Mouse (Mus musculus): ENCODE measurements at regions not wholly inside any gene's neighbourhood (a gene's known extent, or its start where the extent isn't known, plus 50 kb on each side); places are given as distances from the start of the nearest gene placed in this dataset.
A peak's percentile ranks its signal among the peaks of the same experiment; 100 is the strongest.

- no peaks in the 10 kb centered on the region for H3K27me3 ChIP-seq (replicated peaks)
- H3K9ac ChIP-seq = no peak overlapping the region
- no peak overlapping the region for H3K27ac ChIP-seq
- no peak overlapping the region for H3K4me2 ChIP-seq
- no peaks in the 10 kb centered on the region for H3K9me3 ChIP-seq
- H3K4me3 ChIP-seq (replicated peaks) = no peak overlapping the region
- 69% methylated on average over 7 of the region's 7 CpGs for WGBS
- no peak for ATAC-seq (ENCODE audit: insufficient read depth, low FRiP score, low read depth)
- no peaks in the 10 kb centered on the region for H3K4me1 ChIP-seq
- H3K36me3 ChIP-seq = no peaks in the 10 kb centered on the region
These were observed 162.2 kb upstream of the Ank start for GRCm38 (mm10) chr15:27304256-27304655.

- H3K27me3 ChIP-seq (replicated peaks) = no peaks in the 10 kb centered on the region
- WGBS = 91% methylated on average over 4 of the region's 4 CpGs
- H3K27ac ChIP-seq = no peak overlapping the region
- ATAC-seq (ENCODE audit: insufficient read depth, low FRiP score, low read depth) = no peak
- H3K9ac ChIP-seq = no peak overlapping the region
- H3K4me2 ChIP-seq = no peak overlapping the region
- H3K36me3 ChIP-seq = no peaks in the 10 kb centered on the region
- H3K4me1 ChIP-seq = no peaks in the 10 kb centered on the region
- no peaks in the 10 kb centered on the region for H3K9me3 ChIP-seq
- H3K4me3 ChIP-seq (replicated peaks) = no peak overlapping the region
These were observed 161.4 kb upstream of the Ank start for GRCm38 (mm10) chr15:27305035-27305434.

GRCm38 (mm10) chr15:27308639-27309038 is 157.8 kb upstream of the Ank start:
- H3K9ac ChIP-seq = no peak overlapping the region
- no peak overlapping the region for H3K27ac ChIP-seq
- no peak overlapping the region for H3K4me2 ChIP-seq
- H3K9me3 ChIP-seq = no peaks in the 10 kb centered on the region
- ATAC-seq (ENCODE audit: insufficient read depth, low FRiP score, low read depth) = no peak
- no peak overlapping the region for H3K4me3 ChIP-seq (replicated peaks)
- no peaks in the 10 kb centered on the region for H3K27me3 ChIP-seq (replicated peaks)
- no peaks in the 10 kb centered on the region for H3K36me3 ChIP-seq
- H3K4me1 ChIP-seq = no peaks in the 10 kb centered on the region
- 65% methylated on average over 4 of the region's 4 CpGs for WGBS

GRCm38 (mm10) chr15:27315964-27316745 is 150.3 kb upstream of the Ank start:
- Histone ChIP-seq H3K9ac (no peak overlapping the region), H3K4me2 (no peak overlapping the region), H3K4me3 (replicated peaks) (no peak overlapping the region), H3K4me1 (no peaks in the 10 kb centered on the region), H3K27me3 (replicated peaks) (no peaks in the 10 kb centered on the region), H3K27ac (no peak overlapping the region), H3K9me3 (no peaks in the 10 kb centered on the region), H3K36me3 (no peaks in the 10 kb centered on the region)
- ATAC-seq (ENCODE audit: insufficient read depth, low FRiP score, low read depth) = no peak
- WGBS = 47% methylated on average over 4 of the region's 4 CpGs

- ATAC-seq (ENCODE audit: insufficient read depth, low FRiP score, low read depth) = no peak
- Histone ChIP-seq H3K27ac (no peak overlapping the region), H3K4me1 (no peaks in the 10 kb centered on the region), H3K9ac (no peak overlapping the region), H3K4me3 (replicated peaks) (no peak overlapping the region), H3K4me2 (no peak overlapping the region), H3K27me3 (replicated peaks) (no peaks in the 10 kb centered on the region), H3K36me3 (no peaks in the 10 kb centered on the region), H3K9me3 (no peaks in the 10 kb centered on the region)
- WGBS = 85% methylated on average over 1 of the region's 1 CpGs
These were observed 149.7 kb upstream of the Ank start for GRCm38 (mm10) chr15:27316746-27317129.

- H3K4me3 ChIP-seq (replicated peaks) = no peak overlapping the region
- no peaks in the 10 kb centered on the region for H3K27me3 ChIP-seq (replicated peaks)
- WGBS = 70% methylated on average over 10 of the region's 10 CpGs
- no peaks in the 10 kb centered on the region for H3K36me3 ChIP-seq
- H3K4me1 ChIP-seq = no peaks in the 10 kb centered on the region
- no peak overlapping the region for H3K4me2 ChIP-seq
- ATAC-seq (ENCODE audit: insufficient read depth, low FRiP score, low read depth) = no peak
- no peak overlapping the region for H3K9ac ChIP-seq
- no peak overlapping the region for H3K27ac ChIP-seq
- H3K9me3 ChIP-seq = no peaks in the 10 kb centered on the region
These were observed 144.4 kb upstream of the Ank start for GRCm38 (mm10) chr15:27321915-27322665.

GRCm38 (mm10) chr15:27325847-27326548 is 140.5 kb upstream of the Ank start:
- no peak overlapping the region for H3K9ac ChIP-seq
- no peaks in the 10 kb centered on the region for H3K9me3 ChIP-seq
- H3K27ac ChIP-seq = no peak overlapping the region
- no peak overlapping the region for H3K4me2 ChIP-seq
- H3K27me3 ChIP-seq (replicated peaks) = no peaks in the 10 kb centered on the region
- peak; percentile 65 for ATAC-seq (ENCODE audit: insufficient read depth, low FRiP score, low read depth)
- H3K4me1 ChIP-seq = no peaks in the 10 kb centered on the region
- H3K4me3 ChIP-seq (replicated peaks) = no peak overlapping the region
- 27% methylated on average over 15 of the region's 15 CpGs for WGBS
- no peaks in the 10 kb centered on the region for H3K36me3 ChIP-seq

- WGBS = 69% methylated on average over 5 of the region's 5 CpGs
- Histone ChIP-seq H3K4me1 (no peaks in the 10 kb centered on the region), H3K36me3 (no peaks in the 10 kb centered on the region), H3K27me3 (replicated peaks) (no peaks in the 10 kb centered on the region), H3K27ac (no peak overlapping the region), H3K9me3 (no peaks in the 10 kb centered on the region), H3K4me2 (no peak overlapping the region), H3K9ac (no peak overlapping the region), H3K4me3 (replicated peaks) (no peak overlapping the region)
- ATAC-seq (ENCODE audit: insufficient read depth, low FRiP score, low read depth) = no peak
These were observed 140.0 kb upstream of the Ank start for GRCm38 (mm10) chr15:27326549-27326876.

GRCm38 (mm10) chr15:27327744-27328143 is 138.7 kb upstream of the Ank start:
- no peak overlapping the region for H3K4me2 ChIP-seq

GRCm38 (mm10) chr15:27328441-27328840 is 138.0 kb upstream of the Ank start:
- no peaks in the 10 kb centered on the region for H3K27me3 ChIP-seq (replicated peaks)
- no peak overlapping the region for H3K4me2 ChIP-seq
- no peaks in the 10 kb centered on the region for H3K36me3 ChIP-seq
- H3K9me3 ChIP-seq = no peaks in the 10 kb centered on the region
- 91% methylated on average over 2 of the region's 2 CpGs for WGBS
- no peaks in the 10 kb centered on the region for H3K4me1 ChIP-seq
- no peak overlapping the region for H3K9ac ChIP-seq
- no peak overlapping the region for H3K27ac ChIP-seq
- no peak overlapping the region for H3K4me3 ChIP-seq (replicated peaks)
- no peak for ATAC-seq (ENCODE audit: insufficient read depth, low FRiP score, low read depth)

More at GRCm38 (mm10) chr15:27327744-27328143, 138.7 kb upstream of the Ank start:
- Histone ChIP-seq H3K36me3 (no peaks in the 10 kb centered on the region), H3K9me3 (no peaks in the 10 kb centered on the region), H3K27ac (no peak overlapping the region), H3K4me1 (no peaks in the 10 kb centered on the region), H3K4me3 (replicated peaks) (no peak overlapping the region), H3K27me3 (replicated peaks) (no peaks in the 10 kb centered on the region), H3K9ac (no peak overlapping the region)
- WGBS = 78% methylated on average over 5 of the region's 5 CpGs
- ATAC-seq (ENCODE audit: insufficient read depth, low FRiP score, low read depth) = no peak

- Histone ChIP-seq H3K9ac (no peak overlapping the region), H3K27me3 (replicated peaks) (no peaks in the 10 kb centered on the region), H3K4me3 (replicated peaks) (no peak overlapping the region), H3K4me1 (no peaks in the 10 kb centered on the region), H3K4me2 (no peak overlapping the region), H3K9me3 (no peaks in the 10 kb centered on the region), H3K27ac (no peak overlapping the region), H3K36me3 (no peaks in the 10 kb centered on the region)
- ATAC-seq (ENCODE audit: insufficient read depth, low FRiP score, low read depth) = no peak
- 69% methylated on average over 4 of the region's 4 CpGs for WGBS
These were observed 126.4 kb upstream of the Ank start for GRCm38 (mm10) chr15:27340070-27340469.

- 79% methylated on average over 5 of the region's 5 CpGs for WGBS
- H3K4me1 ChIP-seq = no peaks in the 10 kb centered on the region
- no peak for ATAC-seq (ENCODE audit: insufficient read depth, low FRiP score, low read depth)
- no peak overlapping the region for H3K4me3 ChIP-seq (replicated peaks)
- H3K4me2 ChIP-seq = no peak overlapping the region
- H3K27ac ChIP-seq = no peak overlapping the region
- no peak overlapping the region for H3K9ac ChIP-seq
- no peaks in the 10 kb centered on the region for H3K27me3 ChIP-seq (replicated peaks)
- no peaks in the 10 kb centered on the region for H3K36me3 ChIP-seq
- no peaks in the 10 kb centered on the region for H3K9me3 ChIP-seq
These were observed 124.9 kb upstream of the Ank start for GRCm38 (mm10) chr15:27341518-27341976.
